Comparison of ENCODE assay signal across 22 mouse cellular contexts in the genomic region with DNA sequence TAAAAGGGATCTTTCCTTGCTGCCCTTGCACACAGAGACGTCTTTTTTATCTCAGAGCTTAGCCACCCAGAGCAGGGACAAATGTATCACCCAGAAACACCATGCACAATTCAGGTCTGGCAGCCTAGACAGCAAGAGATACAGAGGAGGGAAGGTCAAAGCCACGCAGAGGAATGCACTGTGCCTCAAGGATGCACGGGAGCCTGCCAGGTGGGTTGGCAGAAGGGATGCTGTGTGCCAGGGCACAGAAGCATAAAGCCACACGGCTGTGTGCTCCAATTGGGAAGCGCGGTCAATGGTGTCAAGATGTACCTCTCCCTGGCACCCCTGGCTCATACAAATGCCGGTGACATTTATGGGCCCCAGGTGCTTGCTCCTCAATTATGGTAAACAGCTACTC. TPM values are rescaled to one million over a fixed set of nuclear protein-coding genes. Genes with fewer than 3 reads are reported as not detected.
DNase-seq lines count a peak whose midpoint lies in the region; ATAC-seq lines count a peak whose summit lies in the region.
"Had no signal": no experiment of that assay in that cellular context is flagged by ENCODE, and none has a peak within 500 bp of the region (broad histone marks: within the 10 kb centered on the region; RNA-seq: fewer than 3 reads in every experiment).

No protein-coding gene starts in this region.

- H3K4me3 ChIP-seq in megakaryocyte, embryonic 14.5 days (replicated peaks) = peak overlapping the region; percentile 28
- H3K4me3 ChIP-seq: embryonic facial prominence, embryonic 13.5 days; forebrain, embryonic 12.5 days; heart, embryonic 15.5 days; hindbrain, embryonic 13.5 days had no signal

- peak; percentile 23 for DNase-seq in cerebellum, adult 18-20 months
- no peak for DNase-seq in cerebellum, postnatal 4 days (ENCODE audit: low spot score in 2 of 2)
- DNase-seq in cerebellum, postnatal 14 days = peak; percentile 61 to 63
- DNase-seq in thymus, adult 18-20 months = no peak
- no peak for DNase-seq in layer of hippocampus, adult 9-10 months (ENCODE audit: low spot score)
- DNase-seq: adrenal gland, postnatal 10 days; gastrocnemius, postnatal 10 days; heart, adult 18-20 months; heart, postnatal 14 days; kidney, adult 2 months had no signal

- no peaks in the 10 kb centered on the region for H3K4me1 ChIP-seq in megakaryocyte, embryonic 14.5 days
- H3K4me1 ChIP-seq: embryonic facial prominence, embryonic 13.5 days; forebrain, embryonic 12.5 days; heart, embryonic 15.5 days; hindbrain, embryonic 13.5 days had no signal

- H3K36me3 ChIP-seq in megakaryocyte, embryonic 14.5 days (replicated peaks; ENCODE audit: low read length) = no peaks in the 10 kb centered on the region
- H3K36me3 ChIP-seq: embryonic facial prominence, embryonic 13.5 days; forebrain, embryonic 12.5 days; heart, embryonic 15.5 days; hindbrain, embryonic 13.5 days had no signal

- no peaks in the 10 kb centered on the region for H3K27me3 ChIP-seq in megakaryocyte, embryonic 14.5 days (replicated peaks)
- H3K27me3 ChIP-seq: CH12.LX; embryonic facial prominence, embryonic 13.5 days; heart, embryonic 15.5 days; hindbrain, embryonic 13.5 days had no signal

- peaks cover 35% of the 10 kb centered on the region for H3K9me3 ChIP-seq in megakaryocyte, embryonic 14.5 days
- H3K9me3 ChIP-seq: embryonic facial prominence, embryonic 13.5 days; forebrain, embryonic 12.5 days; heart, embryonic 15.5 days; hindbrain, embryonic 13.5 days had no signal

- ATAC-seq in megakaryocyte, adult 5-6 weeks (ENCODE audit: poor library complexity, severe bottlenecking) = no peak
- ATAC-seq: forebrain, embryonic 16.5 days; intestine, embryonic 16.5 days had no signal

RNA-seq across cellular contexts. Expression of a gene that starts 8.1 kb away (rescaled TPM):
- not detected in 2 replicates for polyA plus RNA-seq in megakaryocyte, embryonic 14.5 days (2012; ENCODE audit: insufficient read depth, low replicate concordance)
- not detected in 2 replicates for total RNA-seq in megakaryocyte, adult 5-6 weeks (2015)
- not detected in 2 replicates for total RNA-seq in megakaryocyte, adult 5-6 weeks (2017)
- total RNA-seq: adrenal gland, postnatal 4 days; CH12.LX; heart, adult 18-20 months; hematopoietic stem cell, adult 5-6 weeks had no signal
- polyA plus RNA-seq: embryonic facial prominence, embryonic 13.5 days; forebrain, embryonic 12.5 days; intestine, embryonic 16.5 days had no signal

RNA-seq across cellular contexts. Expression of a gene that starts 42.1 kb away (rescaled TPM):
- polyA plus RNA-seq in megakaryocyte, embryonic 14.5 days (2012; ENCODE audit: insufficient read depth, low replicate concordance) = not detected in 2 replicates
- 0.27 and 0.84 TPM in 2 replicates for total RNA-seq in megakaryocyte, adult 5-6 weeks (2015)
- total RNA-seq in megakaryocyte, adult 5-6 weeks (2017) = not detected in 2 replicates
- total RNA-seq: CH12.LX; hematopoietic stem cell, adult 5-6 weeks had no signal

RNA-seq across cellular contexts. Expression of a gene that starts 52.8 kb away (rescaled TPM):
- not detected in 2 replicates for polyA plus RNA-seq in megakaryocyte, embryonic 14.5 days (2012; ENCODE audit: insufficient read depth, low replicate concordance)
- not detected in 2 replicates for total RNA-seq in megakaryocyte, adult 5-6 weeks (2015)
- total RNA-seq in megakaryocyte, adult 5-6 weeks (2017) = not detected in 2 replicates
- total RNA-seq: adrenal gland, postnatal 10 days; adrenal gland, postnatal 4 days; CH12.LX; heart, adult 18-20 months; heart, postnatal 14 days; hematopoietic stem cell, adult 5-6 weeks had no signal
- polyA plus RNA-seq: embryonic facial prominence, embryonic 13.5 days; forebrain, embryonic 12.5 days; forebrain, embryonic 16.5 days; heart, embryonic 11.5 days; heart, embryonic 15.5 days; hindbrain, embryonic 13.5 days; intestine, embryonic 16.5 days; kidney, adult 2 months had no signal

Comparison
In these comparisons a context has a peak if more than half of its experiments do, and no peak if none do; other contexts are left out.
1. DNase-seq: peak in cerebellum, adult 18-20 months (2 of 2) and cerebellum, postnatal 14 days (2 of 2); none in cerebellum, postnatal 4 days (0 of 2), thymus, adult 18-20 months (0 of 2) and layer of hippocampus, adult 9-10 months (single experiment).